Mouse (Mus musculus) stomach, embryonic 16.5 days (tissue): ENCODE data around the gene 4930578C19Rik. TPM values are rescaled to one million over a fixed set of nuclear protein-coding genes. Genes with fewer than 3 reads are reported as not detected.
"Not testable (repeated sequence)": the region's sequence is repeated elsewhere in the genome, so short reads cannot be mapped to it uniquely, and the experiment has no call there.

Experiments used
- ATAC-seq: fragments of 200-750 bp; cut with Nextera tagmentation; 2 replicates; pipeline ENCODE4 v1.8.0; 2017; ENCODE audit warnings: moderate number of reproducible peaks, moderate TSS enrichment; ENCODE audit not compliant: insufficient read depth, low FRiP score
- H3K27ac ChIP-seq: fragments of 300-500 bp; sonication (generic); 2 replicates; pipeline ENCODE4 v1.5.1; 2014; ENCODE audit warnings: low read length
- H3K27me3 ChIP-seq: fragments of 300-500 bp; sonication (generic); 2 replicates; pipeline ENCODE4 v1.6.1; 2014; ENCODE audit warnings: low read length, control low read depth, mixed read lengths; ENCODE audit not compliant: control insufficient read depth, insufficient read depth
- H3K36me3 ChIP-seq: fragments of 300-500 bp; sonication (generic); 2 replicates; pipeline ENCODE4 v1.6.1; 2014; ENCODE audit warnings: low read length; ENCODE audit not compliant: control insufficient read depth, insufficient read depth
- H3K4me1 ChIP-seq: fragments of 300-500 bp; sonication (generic); 2 replicates; pipeline ENCODE4 v1.6.1; 2014; ENCODE audit warnings: low read length, control low read depth, mixed read lengths; ENCODE audit not compliant: control insufficient read depth, insufficient read depth
- H3K4me2 ChIP-seq: fragments of 300-500 bp; sonication (generic); 2 replicates; pipeline ENCODE4 v1.6.1; 2014; ENCODE audit warnings: low read depth, low read length, mixed read lengths
- H3K4me3 ChIP-seq: fragments of 300-500 bp; sonication (generic); replicated peaks from 2 replicates; pipeline ENCODE4 v1.5.1; 2014; ENCODE audit warnings: mild to moderate bottlenecking, low read length
- H3K9ac ChIP-seq: fragments of 300-500 bp; sonication (generic); 2 replicates; pipeline ENCODE4 v1.6.1; 2014; ENCODE audit warnings: low read length
- H3K9me3 ChIP-seq: fragments of 300-500 bp; sonication (generic); replicated peaks from 2 replicates; pipeline ENCODE4 v1.6.1; 2016; ENCODE audit warnings: low read length, control low read depth; ENCODE audit not compliant: control insufficient read depth
- WGBS: fragments of 180-500 bp; shearing (Covaris S2); extraction: QIAGEN DNeasy Blood & Tissue Kit; methylation state at CpG from one replicate; pipeline ENCODE4 v1.1.7; 2014; 5-methylcytosine and 5-hydroxymethylcytosine counted together
- polyA plus RNA-seq: library from polyadenylated mRNA; unstranded; fragments of >200 nt; fragmentation: Nextera tagmentation; extraction: Ambion mirVana; gene quantifications from 2 replicates; pipeline ENCODE4 v1.2.1, GENCODE M21; 2015

Gene 4930578C19Rik
- polyA plus RNA-seq, 1 experiment from 2014 or later, result 1.1 TPM

GRCm38 (mm10) chrX:18414560-18414959 is 46.6 kb downstream of the 4930578C19Rik start:
- Histone ChIP-seq H3K27me3 (no peaks in the 10 kb centered on the region), H3K4me3 (no peak overlapping the region), H3K4me1 (no peaks in the 10 kb centered on the region), H3K27ac (no peak overlapping the region), H3K4me2 (no peak overlapping the region), H3K36me3 (no peaks in the 10 kb centered on the region), H3K9me3 (no peaks in the 10 kb centered on the region), H3K9ac (no peak overlapping the region)
- ATAC-seq, result no peak
- WGBS, result 73% methylated on average over 2 of the region's 2 CpGs

GRCm38 (mm10) chrX:18411071-18411840 is 49.9 kb downstream of the 4930578C19Rik start:
- Histone ChIP-seq H3K27me3 (no peaks in the 10 kb centered on the region), H3K27ac (no peak overlapping the region), H3K9ac (no peak overlapping the region), H3K4me1 (no peaks in the 10 kb centered on the region), H3K9me3 (no peaks in the 10 kb centered on the region), H3K4me3 (no peak overlapping the region), H3K36me3 (no peaks in the 10 kb centered on the region), H3K4me2 (no peak overlapping the region)
- WGBS, result 86% methylated on average over 10 of the region's 10 CpGs
- no peak for ATAC-seq

- H3K9ac ChIP-seq, result no peak overlapping the region
- ATAC-seq, result no peak
- no peak overlapping the region for H3K4me3 ChIP-seq
- H3K27ac ChIP-seq, result no peak overlapping the region
- no peaks in the 10 kb centered on the region for H3K36me3 ChIP-seq
- H3K9me3 ChIP-seq, result no peaks in the 10 kb centered on the region
- no peak overlapping the region for H3K4me2 ChIP-seq
- no peaks in the 10 kb centered on the region for H3K4me1 ChIP-seq
- 62% methylated on average over 2 of the region's 2 CpGs for WGBS
- H3K27me3 ChIP-seq, result no peaks in the 10 kb centered on the region
Measured at GRCm38 (mm10) chrX:18409598-18409997, 51.6 kb downstream of the 4930578C19Rik start.

- 53% methylated on average over 10 of the region's 10 CpGs for WGBS
- Histone ChIP-seq H3K4me2 (no peak overlapping the region), H3K9ac (no peak overlapping the region), H3K9me3 (no peaks in the 10 kb centered on the region), H3K4me1 (no peaks in the 10 kb centered on the region), H3K4me3 (no peak overlapping the region), H3K27me3 (no peaks in the 10 kb centered on the region), H3K27ac (no peak overlapping the region), H3K36me3 (no peaks in the 10 kb centered on the region)
- ATAC-seq, result no peak
Measured at GRCm38 (mm10) chrX:18402296-18402695, 58.9 kb downstream of the 4930578C19Rik start.

GRCm38 (mm10) chrX:18396700-18397099 is 64.5 kb downstream of the 4930578C19Rik start:
- H3K27me3 ChIP-seq, result no peaks in the 10 kb centered on the region
- H3K4me1 ChIP-seq, result no peaks in the 10 kb centered on the region
- no peak overlapping the region for H3K4me3 ChIP-seq
- no peak overlapping the region for H3K4me2 ChIP-seq
- no peak overlapping the region for H3K9ac ChIP-seq
- no peak for ATAC-seq
- WGBS, result 82% methylated on average over 2 of the region's 2 CpGs
- H3K36me3 ChIP-seq, result no peaks in the 10 kb centered on the region
- H3K9me3 ChIP-seq, result no peaks in the 10 kb centered on the region
- H3K27ac ChIP-seq, result no peak overlapping the region

- WGBS, result 86% methylated on average over 5 of the region's 5 CpGs
- not testable (repeated sequence) for H3K4me1 ChIP-seq, H3K9me3 ChIP-seq, H3K4me2 ChIP-seq, H3K27ac ChIP-seq, ATAC-seq, H3K27me3 ChIP-seq, H3K4me3 ChIP-seq, H3K36me3 ChIP-seq, H3K9ac ChIP-seq
Measured at GRCm38 (mm10) chrX:18384181-18384580, 77.0 kb downstream of the 4930578C19Rik start.
